Mouse (Mus musculus) v-Abl transformed pro-B cells (cell line): ENCODE results near the gene Aox4.

Experiments
- in situ Hi-C, 2 experiments: fragments of 400-800 bp; cut with MboI; formaldehyde crosslinking; loops; one replicate each; pipeline ENCODE4 v1.15.1; 2025; ENCODE audit not compliant: unreplicated experiment in 2 of 2

The Aox4 gene

GRCm38 (mm10) chr1:58210203-58210602 is at the start of gene Aox4:
Aox4 (plus strand) TSS chr1:58210397.
- in situ Hi-C loops = no loop called here

- in situ Hi-C loops = loop anchor here in 1 of 2 experiments (25.0 kb wide), 2 partner anchors 217 to 392 kb away; partner anchors contain the start of gene Bzw1
Measured at GRCm38 (mm10) chr1:58169893-58170292, 40.3 kb upstream of the Aox4 start.

GRCm38 (mm10) chr1:58188514-58189175 is 21.6 kb upstream of the Aox4 start:
- in situ Hi-C loops = no loop called here

- in situ Hi-C loops = no loop called here
Measured at GRCm38 (mm10) chr1:58194317-58194716, 15.9 kb upstream of the Aox4 start.

- in situ Hi-C loops = no loop called here
Measured at GRCm38 (mm10) chr1:58194988-58195387, 15.2 kb upstream of the Aox4 start.

- in situ Hi-C loops = no loop called here
Measured at GRCm38 (mm10) chr1:58195541-58195940, 14.7 kb upstream of the Aox4 start.

GRCm38 (mm10) chr1:58197023-58197422 is 13.2 kb upstream of the Aox4 start:
- in situ Hi-C loops = no loop called here

- in situ Hi-C loops = no loop called here
Measured at GRCm38 (mm10) chr1:58198386-58198785, 11.8 kb upstream of the Aox4 start.

GRCm38 (mm10) chr1:58212805-58213204 is 2.6 kb downstream of the Aox4 start:
- in situ Hi-C loops = no loop called here

GRCm38 (mm10) chr1:58213838-58214237 is 3.6 kb downstream of the Aox4 start:
- in situ Hi-C loops = no loop called here

GRCm38 (mm10) chr1:58215353-58215752 is 5.2 kb downstream of the Aox4 start:
- in situ Hi-C loops = no loop called here

GRCm38 (mm10) chr1:58215956-58216532 is 5.8 kb downstream of the Aox4 start:
- in situ Hi-C loops = no loop called here

GRCm38 (mm10) chr1:58221070-58221469 is 10.9 kb downstream of the Aox4 start:
- in situ Hi-C loops = no loop called here

GRCm38 (mm10) chr1:58221879-58222278 is 11.7 kb downstream of the Aox4 start:
- in situ Hi-C loops = no loop called here

- in situ Hi-C loops = no loop called here
Measured at GRCm38 (mm10) chr1:58228086-58228485, 17.9 kb downstream of the Aox4 start.

GRCm38 (mm10) chr1:58228916-58229315 is 18.7 kb downstream of the Aox4 start:
- in situ Hi-C loops = no loop called here

GRCm38 (mm10) chr1:58229774-58230173 is 19.6 kb downstream of the Aox4 start:
- in situ Hi-C loops = no loop called here

- in situ Hi-C loops = no loop called here
Measured at GRCm38 (mm10) chr1:58230542-58230941, 20.3 kb downstream of the Aox4 start.

- in situ Hi-C loops = no loop called here
Measured at GRCm38 (mm10) chr1:58235405-58235804, 25.2 kb downstream of the Aox4 start.

- in situ Hi-C loops = no loop called here
Measured at GRCm38 (mm10) chr1:58237527-58238299, 27.5 kb downstream of the Aox4 start.

- in situ Hi-C loops = no loop called here
Measured at GRCm38 (mm10) chr1:58238440-58238839, 28.2 kb downstream of the Aox4 start.

GRCm38 (mm10) chr1:58238961-58239360 is 28.8 kb downstream of the Aox4 start:
- in situ Hi-C loops = no loop called here
